Mouse (Mus musculus): Measurements from ENCODE around the gene Itpkb. TPM values are rescaled to one million over a fixed set of nuclear protein-coding genes. Genes with fewer than 3 reads are reported as not detected.

Itpkb gene
- total and polyA plus RNA-seq, 3 experiments, result 3.4 to 9.2 TPM; not detected in 1

GRCm38 (mm10) chr1:180322896-180323295 lies 7.4 kb upstream of the Itpkb start:
- DNase-seq (ENCODE audit: low read depth, low spot score), result no peak
- Histone ChIP-seq H3K9me3 (replicated peaks; ENCODE audit: insufficient read depth, low read length) (no peaks in the 10 kb centered on the region), H3K36me3 (ENCODE audit: control insufficient read depth in 1 of 2, insufficient read depth in 2 of 2, low read length in 2 of 2) (peaks cover 0 to 10% of the 10 kb centered on the region in 2 experiments; a peak in 2 of 4 replicates), H3K79me2 (ENCODE audit: control insufficient read depth, insufficient read depth, low read length, poor library complexity) (no peaks in the 10 kb centered on the region), H3K27ac (ENCODE audit: control insufficient read depth, low read depth, low read length) (no peak overlapping the region), H3K4me1 (ENCODE audit: control insufficient read depth in 1 of 2, insufficient read depth in 2 of 2, low read length in 2 of 2) (peaks cover 7 to 13% of the 10 kb centered on the region in 2 experiments), H3K27me3 (ENCODE audit: control insufficient read depth in 1 of 2, insufficient read depth in 2 of 2, low read length in 2 of 2) (no peaks in the 10 kb centered on the region), H3K4me3 (ENCODE audit: control insufficient read depth in 1 of 2, insufficient read depth in 1 of 2, low read depth in 2 of 2, low read length in 2 of 2) (no peak overlapping the region), H3K9ac (ENCODE audit: control insufficient read depth, low read depth, low read length, poor library complexity, severe bottlenecking) (no peak overlapping the region)
- TF ChIP-seq CHD1 (IDR thresholded peaks at IDR 0.05; ENCODE audit: low read depth, low read length), result no peak
- TF ChIP-seq HCFC1 (IDR thresholded peaks at IDR 0.05; ENCODE audit: low read depth, low read length), result no peak
- no peak for TF ChIP-seq EP300 (IDR thresholded peaks at IDR 0.05; ENCODE audit: low read depth in 1 of 2, low read length in 2 of 2)
- no peak for TF ChIP-seq E2F4 (IDR thresholded peaks at IDR 0.05; ENCODE audit: borderline replicate concordance, low read depth, low read length)
- no peak for TF ChIP-seq ETS1 (IDR thresholded peaks at IDR 0.05; ENCODE audit: low read depth, low read length)
- no peak for TF ChIP-seq CTCF (IDR thresholded peaks at IDR 0.05 in 2 of 3, conservative IDR thresholded peaks at IDR 0.05 in 1 of 3; ENCODE audit: control insufficient read depth in 1 of 3, insufficient read depth in 1 of 3, low read depth in 2 of 3, low read length in 3 of 3, poor library complexity in 1 of 3, severe bottlenecking in 1 of 3)
- no peak for TF ChIP-seq TBP (IDR thresholded peaks at IDR 0.05; ENCODE audit: low read depth, low read length)
- TF ChIP-seq MYB (IDR thresholded peaks at IDR 0.05; ENCODE audit: low read depth, low read length), result no peak
- no peak for TF ChIP-seq ZMIZ1 (IDR thresholded peaks at IDR 0.05; ENCODE audit: low read depth, low read length)
- TF ChIP-seq ZC3H11A (IDR thresholded peaks at IDR 0.05; ENCODE audit: low read depth, low read length), result no peak
- no peak for TF ChIP-seq GABPA (IDR thresholded peaks at IDR 0.05; ENCODE audit: low read depth, low read length)
- no peak for TF ChIP-seq MAX (IDR thresholded peaks at IDR 0.05; ENCODE audit: low read length)
- no peak for TF ChIP-seq TAL1 (IDR thresholded peaks at IDR 0.05; ENCODE audit: low read length)
- TF ChIP-seq JUND (IDR thresholded peaks at IDR 0.05; ENCODE audit: low read depth, low read length), result no peak

GRCm38 (mm10) chr1:180323491-180323890 lies 6.8 kb upstream of the Itpkb start:
- Histone ChIP-seq H3K9ac (ENCODE audit: control insufficient read depth, low read depth, low read length, poor library complexity, severe bottlenecking) (no peak overlapping the region), H3K4me1 (ENCODE audit: control insufficient read depth in 1 of 2, insufficient read depth in 2 of 2, low read length in 2 of 2) (peaks cover 3 to 7% of the 10 kb centered on the region in 2 experiments; a peak in 3 of 4 replicates), H3K4me3 (ENCODE audit: control insufficient read depth in 1 of 2, insufficient read depth in 1 of 2, low read depth in 2 of 2, low read length in 2 of 2) (no peak overlapping the region), H3K27ac (ENCODE audit: control insufficient read depth, low read depth, low read length) (no peak overlapping the region), H3K36me3 (ENCODE audit: control insufficient read depth in 1 of 2, insufficient read depth in 2 of 2, low read length in 2 of 2) (peaks cover 0 to 5% of the 10 kb centered on the region in 2 experiments; a peak in 2 of 4 replicates), H3K9me3 (replicated peaks; ENCODE audit: insufficient read depth, low read length) (no peaks in the 10 kb centered on the region), H3K79me2 (ENCODE audit: control insufficient read depth, insufficient read depth, low read length, poor library complexity) (no peaks in the 10 kb centered on the region), H3K27me3 (ENCODE audit: control insufficient read depth in 1 of 2, insufficient read depth in 2 of 2, low read length in 2 of 2) (no peaks in the 10 kb centered on the region)
- no peak for DNase-seq (ENCODE audit: low read depth, low spot score)
- no peak for TF ChIP-seq MYC (IDR thresholded peaks at IDR 0.05; ENCODE audit: low read depth, low read length)
- TF ChIP-seq CHD1 (IDR thresholded peaks at IDR 0.05; ENCODE audit: low read depth, low read length), result no peak
- no peak for TF ChIP-seq ETS1 (IDR thresholded peaks at IDR 0.05; ENCODE audit: low read depth, low read length)
- no peak for TF ChIP-seq USF2 (IDR thresholded peaks at IDR 0.05; ENCODE audit: borderline replicate concordance in 1 of 2, insufficient read depth in 1 of 2, low read depth in 1 of 2, low read length in 2 of 2)
- TF ChIP-seq HCFC1 (IDR thresholded peaks at IDR 0.05; ENCODE audit: low read depth, low read length), result no peak
- TF ChIP-seq ZMIZ1 (IDR thresholded peaks at IDR 0.05; ENCODE audit: low read depth, low read length), result no peak
- TF ChIP-seq RCOR1 (IDR thresholded peaks at IDR 0.05; ENCODE audit: low read depth, low read length), result no peak
- TF ChIP-seq TAL1 (IDR thresholded peaks at IDR 0.05; ENCODE audit: low read length), result no peak
- no peak for TF ChIP-seq ZKSCAN1 (IDR thresholded peaks at IDR 0.05; ENCODE audit: low read depth, low read length)
- TF ChIP-seq POLR2AphosphoS5 (IDR thresholded peaks at IDR 0.05; ENCODE audit: borderline replicate concordance, low read depth, low read length), result no peak
- no peak for TF ChIP-seq UBTF (IDR thresholded peaks at IDR 0.05; ENCODE audit: borderline replicate concordance, insufficient read depth, low read depth, low read length)
- no peak for TF ChIP-seq RAD21 (IDR thresholded peaks at IDR 0.05; ENCODE audit: low read depth, low read length)
- TF ChIP-seq SMC3 (IDR thresholded peaks at IDR 0.05; ENCODE audit: low read depth, low read length), result no peak
- TF ChIP-seq MYB (IDR thresholded peaks at IDR 0.05; ENCODE audit: low read depth, low read length), result no peak
- TF ChIP-seq POLR2A (IDR thresholded peaks at IDR 0.05; ENCODE audit: control insufficient read depth in 1 of 2, insufficient read depth in 1 of 2, low read depth in 1 of 2, low read length in 2 of 2, poor library complexity in 1 of 2), result no peak
- TF ChIP-seq MAZ (IDR thresholded peaks at IDR 0.05; ENCODE audit: low read depth, low read length), result no peak
- no peak for TF ChIP-seq USF1 (IDR thresholded peaks at IDR 0.05; ENCODE audit: low read depth, low read length)

Measured in MEL (cell line).